Mouse (Mus musculus) heart, embryonic 14.5 days (tissue): ENCODE results near the gene Npas1. TPM values are rescaled to one million over a fixed set of nuclear protein-coding genes. Genes with fewer than 3 reads are reported as not detected.

ENCODE experiments used
- ATAC-seq: fragments of 200-750 bp; cut with Nextera tagmentation; 2 replicates; pipeline ENCODE4 v1.8.0; 2017; ENCODE audit warnings: low read depth, moderate TSS enrichment; ENCODE audit not compliant: insufficient number of reproducible peaks, insufficient read depth, low FRiP score
- H3K27ac ChIP-seq, 2 experiments: fragments of 200-500 bp in 1 of 2; fragments of 300-500 bp in 1 of 2; sonication (generic) in 1 of 2; replicated peaks in 1 of 2; 2 replicates each; pipeline ENCODE4 v1.5.1; 2012 to 2014; ENCODE audit warnings: low read depth in 2 of 2, low read length in 2 of 2, control low read depth in 1 of 2, mild to moderate bottlenecking in 1 of 2, mixed read lengths in 1 of 2; ENCODE audit not compliant: control insufficient read depth in 1 of 2, insufficient read depth in 1 of 2
- H3K27me3 ChIP-seq: fragments of 300-500 bp; sonication (generic); 2 replicates; pipeline ENCODE4 v1.6.1; 2014; ENCODE audit warnings: mild to moderate bottlenecking, low read length, control low read depth; ENCODE audit not compliant: control insufficient read depth, insufficient read depth
- H3K36me3 ChIP-seq: fragments of 300-500 bp; sonication (generic); 2 replicates; pipeline ENCODE4 v1.6.1; 2014; ENCODE audit warnings: mild to moderate bottlenecking, control low read depth, low read length, mixed read lengths; ENCODE audit not compliant: control insufficient read depth, insufficient read depth
- H3K4me1 ChIP-seq, 2 experiments: fragments of 200-500 bp in 1 of 2; fragments of 300-500 bp in 1 of 2; sonication (generic) in 1 of 2; 2 replicates each; pipeline ENCODE4 v1.6.1; 2012 to 2014; ENCODE audit warnings: low read length in 2 of 2, control low read depth in 1 of 2, mixed read lengths in 1 of 2; ENCODE audit not compliant: control insufficient read depth in 2 of 2, insufficient read depth in 2 of 2
- H3K4me2 ChIP-seq: fragments of 300-500 bp; sonication (generic); 2 replicates; pipeline ENCODE4 v1.6.1; 2014; ENCODE audit warnings: mild to moderate bottlenecking, low read length
- H3K4me3 ChIP-seq, 2 experiments: fragments of 200-500 bp in 1 of 2; fragments of 300-500 bp in 1 of 2; sonication (generic) in 1 of 2; 2 replicates each; pipeline ENCODE4 v1.5.1; 2012 to 2014; ENCODE audit warnings: low read length in 2 of 2, mild to moderate bottlenecking in 2 of 2, control low read depth in 1 of 2, low read depth in 1 of 2, moderate library complexity in 1 of 2; ENCODE audit not compliant: control insufficient read depth in 1 of 2, insufficient read depth in 1 of 2
- H3K9ac ChIP-seq: fragments of 300-500 bp; sonication (generic); 2 replicates; pipeline ENCODE4 v1.6.1; 2014; ENCODE audit warnings: mild to moderate bottlenecking, low read length
- H3K9me3 ChIP-seq: fragments of 300-500 bp; sonication (generic); 2 replicates; pipeline ENCODE4 v1.6.1; 2016; ENCODE audit warnings: low read length, control low read depth; ENCODE audit not compliant: control insufficient read depth
- WGBS: fragments of 180-500 bp; shearing (Covaris S2); extraction: QIAGEN DNeasy Blood & Tissue Kit; methylation state at CpG from one replicate; pipeline ENCODE4 v1.1.7; 2014; 5-methylcytosine and 5-hydroxymethylcytosine counted together
- polyA plus RNA-seq: library from polyadenylated mRNA; unstranded; fragments of >200 nt; fragmentation: Nextera tagmentation; extraction: Ambion mirVana; gene quantifications from 2 replicates; pipeline ENCODE4 v1.2.1, GENCODE M21; 2014

The Npas1 gene
- polyA plus RNA-seq, 1 experiment from 2014 or later: 0.20 TPM

- H3K27me3 ChIP-seq: no peaks in the 10 kb centered on the region
- H3K27ac ChIP-seq: no peak overlapping the region
- H3K4me3 ChIP-seq: no peak overlapping the region
- ATAC-seq: no peak
- 86% methylated on average over 9 of the region's 9 CpGs for WGBS
- H3K4me1 ChIP-seq: peaks cover 16 to 21% of the 10 kb centered on the region in 2 experiments
- no peaks in the 10 kb centered on the region for H3K9me3 ChIP-seq
- H3K9ac ChIP-seq: no peak overlapping the region
- H3K4me2 ChIP-seq: no peak overlapping the region
- peaks cover 73% of the 10 kb centered on the region for H3K36me3 ChIP-seq
Measured at GRCm38 (mm10) chr7:16435088-16435487, 42.4 kb downstream of the Npas1 start.

DNA sequence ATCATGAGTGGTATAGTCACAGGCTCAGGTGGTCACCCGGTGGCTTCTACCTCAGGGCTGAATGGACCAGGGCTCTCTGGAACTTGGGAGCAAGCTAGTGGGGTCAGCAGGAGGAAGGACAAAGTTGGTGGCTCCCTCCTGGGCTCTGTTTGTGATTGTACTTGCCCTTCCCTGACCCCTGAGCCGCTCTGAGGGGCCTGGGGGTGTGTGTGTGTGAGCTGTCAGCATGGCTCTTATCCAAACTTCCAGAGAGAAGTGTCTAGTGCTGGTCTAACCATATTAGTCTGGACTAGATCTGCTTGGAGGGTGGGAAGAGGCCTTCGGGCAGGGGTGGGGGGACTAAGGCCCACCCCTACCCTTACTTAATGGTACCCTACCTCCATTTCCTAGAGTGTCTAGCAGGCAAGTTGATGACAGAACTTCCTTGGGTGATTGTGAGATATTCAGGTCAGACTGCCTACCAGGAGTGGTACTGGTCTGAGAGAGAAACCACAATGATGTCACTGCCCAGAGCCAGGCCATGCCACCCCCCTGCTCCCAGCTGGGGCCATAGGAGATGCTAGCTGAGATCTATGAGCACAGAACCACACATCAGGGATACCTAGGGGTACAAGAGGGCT, 44.1 kb downstream of the Npas1 start:
- peak overlapping the region; percentile 63 to 66 for H3K27ac ChIP-seq
- peak; percentile 62 for ATAC-seq
- H3K36me3 ChIP-seq: peaks cover 90% of the 10 kb centered on the region
- no peaks in the 10 kb centered on the region for H3K9me3 ChIP-seq
- peak overlapping the region; percentile 7; the same call in 1 of the 2 replicates for H3K4me2 ChIP-seq
- peak overlapping the region; percentile 47 for H3K9ac ChIP-seq
- 18% methylated on average over 3 of the region's 3 CpGs for WGBS
- H3K4me3 ChIP-seq: no peak overlapping the region
- H3K27me3 ChIP-seq: no peaks in the 10 kb centered on the region
- peaks cover 16 to 21% of the 10 kb centered on the region in 2 experiments for H3K4me1 ChIP-seq

- Histone ChIP-seq H3K9ac (no peak overlapping the region), H3K4me2 (no peak overlapping the region), H3K27ac (no peak overlapping the region), H3K4me3 (no peak overlapping the region), H3K9me3 (no peaks in the 10 kb centered on the region), H3K27me3 (no peaks in the 10 kb centered on the region), H3K36me3 (peaks cover 100% of the 10 kb centered on the region), H3K4me1 (no peaks in the 10 kb centered on the region)
- ATAC-seq: no peak; the same call in 1 of the 2 replicates
- WGBS: 61% methylated on average over 4 of the region's 4 CpGs
Measured at GRCm38 (mm10) chr7:16426129-16426729, 51.3 kb downstream of the Npas1 start.

DNA sequence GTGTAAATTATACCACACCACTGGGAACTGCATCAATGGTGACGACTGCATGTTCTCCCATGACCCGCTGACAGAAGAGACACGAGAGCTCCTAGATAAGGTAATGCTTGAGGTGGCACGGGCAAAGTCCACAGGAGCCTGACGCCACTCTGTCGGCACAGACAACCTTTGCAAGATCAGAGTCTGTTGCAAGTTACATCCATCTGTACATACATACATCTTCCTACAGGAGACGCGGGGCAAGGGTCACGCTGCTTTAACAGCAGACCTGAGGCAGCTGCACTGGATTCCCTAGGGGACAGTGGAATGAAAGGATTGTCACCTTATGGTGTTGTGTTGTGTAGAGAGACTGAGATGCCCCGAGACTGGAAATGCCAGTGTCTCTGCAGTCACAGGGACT, 51.8 kb downstream of the Npas1 start:
- Histone ChIP-seq H3K4me3 (no peak overlapping the region), H3K4me1 (no peaks in the 10 kb centered on the region), H3K9ac (no peak overlapping the region), H3K9me3 (no peaks in the 10 kb centered on the region), H3K4me2 (no peak overlapping the region), H3K27ac (no peak overlapping the region), H3K36me3 (peaks cover 100% of the 10 kb centered on the region), H3K27me3 (no peaks in the 10 kb centered on the region)
- no peak for ATAC-seq
- whole genome bisulfite sequencing: 72% methylated on average over 10 of the region's 10 CpGs

DNA sequence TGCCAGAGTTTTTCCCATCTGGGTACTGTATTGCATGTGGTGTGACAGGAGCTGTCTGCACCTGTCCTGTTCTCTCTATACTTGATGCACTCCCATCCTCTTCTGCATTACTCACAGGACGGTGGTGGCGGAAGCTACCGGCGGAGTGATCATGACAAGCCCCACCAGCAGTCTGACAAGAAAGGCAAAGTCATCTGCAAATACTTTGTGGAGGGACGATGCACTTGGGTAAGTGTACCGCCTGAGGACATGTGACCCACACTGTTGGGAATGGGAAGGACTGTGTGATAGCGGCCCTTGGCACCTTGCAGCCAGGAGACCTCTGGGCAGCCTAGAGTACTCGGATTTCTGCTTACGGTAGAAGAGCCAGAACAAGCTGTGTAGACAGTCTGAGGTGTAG, 53.8 kb downstream of the Npas1 start:
- WGBS: 77% methylated on average over 9 of the region's 9 CpGs
- no peak for ATAC-seq
- Histone ChIP-seq H3K4me2 (no peak overlapping the region), H3K9me3 (no peaks in the 10 kb centered on the region), H3K27me3 (no peaks in the 10 kb centered on the region), H3K9ac (no peak overlapping the region), H3K36me3 (peaks cover 100% of the 10 kb centered on the region), H3K4me1 (no peaks in the 10 kb centered on the region), H3K4me3 (no peak overlapping the region), H3K27ac (no peak overlapping the region)

DNA sequence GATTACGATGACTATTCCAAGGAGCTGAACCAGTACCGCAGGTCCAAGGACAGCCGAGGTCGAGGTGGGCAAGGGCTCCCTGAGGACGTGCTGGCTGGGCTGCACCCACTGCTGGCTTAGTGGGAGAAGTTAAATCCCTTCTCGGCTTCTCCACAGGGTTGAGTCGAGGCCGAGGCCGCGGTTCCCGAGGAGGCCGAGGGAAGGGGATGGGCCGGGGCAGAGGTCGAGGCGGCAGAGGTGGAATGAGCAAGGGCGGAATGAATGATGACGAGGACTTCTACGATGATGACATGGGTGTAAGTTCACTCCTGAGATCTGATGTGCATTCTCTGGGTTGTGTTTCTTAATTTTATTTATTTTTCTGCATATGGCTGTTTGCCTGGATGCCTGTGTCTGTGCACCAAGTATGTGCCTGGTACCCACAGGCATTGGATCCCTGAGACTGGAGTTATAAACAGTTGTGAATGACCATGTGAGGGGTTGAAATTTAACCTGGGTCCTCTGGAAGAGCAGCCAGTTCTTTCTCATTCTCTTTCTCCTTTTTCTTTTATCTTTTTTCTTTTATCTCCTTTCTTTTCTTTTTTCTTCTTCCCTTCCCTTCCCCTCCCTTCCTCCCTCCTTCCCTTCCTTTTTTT, 55.2 kb downstream of the Npas1 start:
- H3K9ac ChIP-seq: no peak overlapping the region
- H3K27ac ChIP-seq: no peak overlapping the region
- H3K4me1 ChIP-seq: peaks cover 0 to 2% of the 10 kb centered on the region in 2 experiments; a peak in 1 of 4 replicates
- no peaks in the 10 kb centered on the region for H3K9me3 ChIP-seq
- 86% methylated on average over 18 of the region's 18 CpGs for WGBS
- H3K36me3 ChIP-seq: peaks cover 100% of the 10 kb centered on the region
- no peaks in the 10 kb centered on the region for H3K27me3 ChIP-seq
- H3K4me2 ChIP-seq: no peak overlapping the region
- H3K4me3 ChIP-seq: no peak overlapping the region
- no peak for ATAC-seq

- Histone ChIP-seq H3K4me2 (no peak overlapping the region), H3K9me3 (no peaks in the 10 kb centered on the region), H3K4me1 (peaks cover 3 to 14% of the 10 kb centered on the region in 2 experiments; a peak in 2 of 4 replicates), H3K9ac (no peak overlapping the region), H3K27ac (no peak overlapping the region), H3K27me3 (no peaks in the 10 kb centered on the region), H3K4me3 (no peak overlapping the region), H3K36me3 (peaks cover 94% of the 10 kb centered on the region)
- WGBS: 92% methylated on average over 8 of the region's 8 CpGs
- no peak for ATAC-seq
Measured at GRCm38 (mm10) chr7:16420493-16421118, 56.9 kb downstream of the Npas1 start.
